Mouse (Mus musculus) C2C12 (cell line): ENCODE measurements around the gene Rarb. TPM values are rescaled to one million over a fixed set of nuclear protein-coding genes. Genes with fewer than 3 reads are reported as not detected.

Experiments used
- H3K27me3 ChIP-seq: one replicate; pipeline ENCODE4 v1.6.1; 2011; ENCODE audit not compliant: control insufficient read depth, insufficient read depth, insufficient read length
- H3K36me3 ChIP-seq: one replicate; pipeline ENCODE4 v1.6.1; 2011; ENCODE audit not compliant: control insufficient read depth, insufficient read depth
- H3K4me3 ChIP-seq: one replicate; pipeline ENCODE4 v1.5.1; 2011; ENCODE audit warnings: mild to moderate bottlenecking, control low read depth; ENCODE audit not compliant: poor library complexity, insufficient read depth, severe bottlenecking
- H3K79me2 ChIP-seq: one replicate; pipeline ENCODE4 v1.6.1; 2011; ENCODE audit not compliant: control insufficient read depth, insufficient read depth
- H3K79me3 ChIP-seq: one replicate; pipeline ENCODE4 v1.6.1; 2011; ENCODE audit warnings: low read depth, control low read depth
- H3ac ChIP-seq: one replicate; pipeline ENCODE3; 2011; ENCODE audit warnings: low read depth; ENCODE audit not compliant: control insufficient read depth, insufficient read length
- CEBPB ChIP-seq: IDR thresholded peaks from one replicate; pipeline ENCODE4 v1.6.1; 2011; ENCODE audit warnings: low read depth, mild to moderate bottlenecking, control low read depth, moderate library complexity
- CTCF ChIP-seq: IDR thresholded peaks from one replicate; pipeline ENCODE4 v1.5.1; 2011; ENCODE audit not compliant: control insufficient read depth, insufficient read depth, insufficient read length
- FOSL1 ChIP-seq: IDR thresholded peaks from one replicate; pipeline ENCODE4 v1.8.0; 2011; ENCODE audit warnings: mild to moderate bottlenecking, low read length; ENCODE audit not compliant: poor library complexity, insufficient read depth, severe bottlenecking
- MAX ChIP-seq: IDR thresholded peaks from one replicate; pipeline ENCODE4 v1.6.1; 2011; ENCODE audit warnings: mild to moderate bottlenecking, control low read depth
- MYOD1 ChIP-seq: IDR thresholded peaks from one replicate; pipeline ENCODE4 v1.6.1; 2011; ENCODE audit warnings: low read depth; ENCODE audit not compliant: control insufficient read depth, insufficient read length
- MYOG ChIP-seq: IDR thresholded peaks from one replicate; pipeline ENCODE4 v1.6.1; 2011; ENCODE audit not compliant: control insufficient read depth, insufficient read length; ENCODE audit errors: extremely low read depth
- USF1 ChIP-seq: IDR thresholded peaks from one replicate; pipeline ENCODE4 v1.6.1; 2011; ENCODE audit warnings: low read depth, mild to moderate bottlenecking, control low read depth, moderate library complexity
- polyA plus RNA-seq: library from polyadenylated mRNA; unstranded; fragments of >200 nt; fragmentation: generic; extraction: Trizol; gene quantifications from one replicate; pipeline ENCODE4 v1.2.1, GENCODE M21; 2012; ENCODE audit warnings: missing spikeins

Rarb gene
- polyA plus RNA-seq, 1 experiment = 0.06 TPM

DNA sequence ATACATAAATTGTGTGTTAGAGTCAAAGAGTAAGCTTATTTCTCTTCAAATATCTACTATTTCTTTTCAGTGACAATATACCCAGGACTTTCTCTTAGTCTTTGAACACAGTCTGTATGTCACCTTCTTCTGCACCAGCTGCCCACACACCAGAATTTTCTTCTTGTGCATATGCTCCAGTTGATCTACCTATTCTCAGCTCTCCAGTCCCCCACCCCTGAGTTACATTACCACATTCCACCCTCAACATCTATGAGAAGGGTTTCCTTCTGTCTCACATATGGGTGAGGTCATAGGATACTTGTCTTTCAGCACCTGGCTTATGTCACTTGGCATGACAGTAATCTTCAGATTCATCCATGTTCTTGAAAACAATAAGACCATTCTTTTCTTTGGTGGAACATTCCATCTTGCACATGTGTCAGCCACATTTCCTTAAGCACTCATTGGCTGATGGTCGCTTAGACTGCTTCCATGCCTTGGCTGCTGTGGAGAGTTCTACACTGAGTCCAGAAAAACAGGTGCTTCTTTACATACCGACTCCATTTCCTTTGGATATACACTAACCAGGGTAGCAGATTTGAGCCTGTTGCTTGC, 71.9 kb downstream of the Rarb start:
- Histone ChIP-seq H3K79me2 (no peaks in the 10 kb centered on the region), H3K79me3 (no peaks in the 10 kb centered on the region), H3ac (no peak overlapping the region), H3K4me3 (no peak overlapping the region), H3K36me3 (no peaks in the 10 kb centered on the region), H3K27me3 (no peaks in the 10 kb centered on the region)
- TF ChIP-seq CEBPB (no peak), USF1 (no peak), MYOD1 (no peak), MYOG (no peak), FOSL1 (no peak), MAX (no peak), CTCF (no peak)

DNA sequence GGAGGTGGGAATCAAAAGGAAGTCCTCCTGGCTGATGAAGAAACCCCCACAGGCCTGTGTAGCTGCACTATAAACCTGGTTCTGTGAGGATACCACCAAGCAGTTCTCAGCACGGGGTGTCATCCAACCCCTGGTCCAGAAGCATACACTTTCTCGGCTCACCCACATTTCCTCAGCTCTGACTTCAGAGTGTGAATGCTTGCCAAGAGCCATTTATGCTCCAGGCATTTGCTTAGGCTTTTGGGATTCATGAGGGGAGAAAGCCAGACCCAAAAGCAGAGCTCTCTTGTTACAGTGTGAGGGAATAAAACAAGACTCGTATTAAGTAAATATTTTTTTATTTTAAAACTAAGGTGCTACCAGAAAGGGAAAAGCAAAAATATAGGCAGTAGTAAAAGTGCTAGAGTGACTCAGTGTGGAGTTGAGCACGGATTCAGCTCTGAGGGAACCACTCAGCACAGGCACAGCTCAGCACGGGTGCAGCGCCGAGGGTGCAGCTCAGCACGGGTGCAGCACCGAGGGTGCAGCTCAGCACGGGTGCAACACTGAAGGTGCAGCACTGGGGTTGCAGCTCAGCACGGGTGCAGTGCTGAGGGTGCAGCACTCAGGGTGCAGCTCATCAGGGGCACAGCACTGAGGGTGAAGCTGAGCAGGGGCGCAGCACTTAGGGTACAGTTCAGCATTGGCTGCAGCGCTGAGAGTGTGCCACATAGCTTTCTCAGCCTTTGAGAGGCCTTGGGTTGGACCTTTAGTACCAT, 77.8 kb downstream of the Rarb start:
- Histone ChIP-seq H3K79me2 (no peaks in the 10 kb centered on the region), H3ac (no peak overlapping the region), H3K4me3 (no peak overlapping the region), H3K79me3 (no peaks in the 10 kb centered on the region), H3K36me3 (no peaks in the 10 kb centered on the region), H3K27me3 (no peaks in the 10 kb centered on the region)
- no peak for TF ChIP-seq CTCF
- no peak for TF ChIP-seq MYOG
- no peak for TF ChIP-seq MAX
- no peak for TF ChIP-seq USF1
- no peak for TF ChIP-seq FOSL1
- TF ChIP-seq MYOD1 = no peak
- no peak for TF ChIP-seq CEBPB

DNA sequence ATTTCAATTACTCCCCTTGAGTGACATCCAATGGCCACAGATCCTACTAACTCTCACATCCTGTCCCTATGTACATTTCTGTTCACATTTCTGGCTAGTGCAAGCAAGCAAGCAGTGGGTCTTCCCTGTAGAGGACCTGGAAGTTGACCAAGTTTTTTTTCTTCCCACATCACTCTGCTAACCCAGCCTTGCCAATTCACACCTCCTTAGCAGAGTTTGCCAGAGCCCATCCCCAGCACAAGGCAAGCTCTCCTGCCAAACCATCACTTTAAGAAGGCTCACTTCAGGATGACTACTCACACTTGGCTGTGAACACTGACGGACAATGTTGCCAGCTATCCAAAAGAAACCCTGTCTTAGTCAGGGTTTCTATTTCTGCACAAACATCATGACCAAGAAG, 80.4 kb downstream of the Rarb start:
- TF ChIP-seq USF1 = no peak
- TF ChIP-seq MAX = no peak
- no peak for TF ChIP-seq MYOD1
- no peak for TF ChIP-seq CTCF

DNA sequence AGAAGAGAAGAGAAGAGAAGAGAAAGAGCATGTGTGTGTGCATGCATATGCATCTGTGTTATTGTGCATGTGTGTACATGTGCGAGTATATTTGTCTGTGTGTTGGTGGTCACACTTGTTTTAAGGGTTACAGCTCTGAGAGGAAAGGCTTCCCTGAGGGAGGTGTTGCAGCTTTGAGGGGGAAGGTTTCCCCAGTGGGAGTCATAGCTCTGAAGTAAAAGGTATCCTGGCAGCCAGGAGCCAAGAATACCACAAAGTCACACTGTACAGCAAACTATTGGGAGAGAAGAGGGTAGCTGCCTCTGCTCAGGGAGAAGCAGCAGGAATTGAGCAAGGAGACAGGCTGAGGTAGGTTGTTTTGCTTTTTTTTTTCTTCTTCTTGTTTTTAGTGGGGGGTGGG, 81.2 kb downstream of the Rarb start:
- no peak overlapping the region for H3K4me3 ChIP-seq
- no peaks in the 10 kb centered on the region for H3K36me3 ChIP-seq

More for the DNA sequence above, 80.4 kb downstream of the Rarb start:
- H3K27me3 ChIP-seq = no peaks in the 10 kb centered on the region
- no peaks in the 10 kb centered on the region for H3K36me3 ChIP-seq
- H3ac ChIP-seq = no peak overlapping the region
- H3K79me2 ChIP-seq = no peaks in the 10 kb centered on the region
- H3K4me3 ChIP-seq = no peak overlapping the region
- H3K79me3 ChIP-seq = no peaks in the 10 kb centered on the region

DNA sequence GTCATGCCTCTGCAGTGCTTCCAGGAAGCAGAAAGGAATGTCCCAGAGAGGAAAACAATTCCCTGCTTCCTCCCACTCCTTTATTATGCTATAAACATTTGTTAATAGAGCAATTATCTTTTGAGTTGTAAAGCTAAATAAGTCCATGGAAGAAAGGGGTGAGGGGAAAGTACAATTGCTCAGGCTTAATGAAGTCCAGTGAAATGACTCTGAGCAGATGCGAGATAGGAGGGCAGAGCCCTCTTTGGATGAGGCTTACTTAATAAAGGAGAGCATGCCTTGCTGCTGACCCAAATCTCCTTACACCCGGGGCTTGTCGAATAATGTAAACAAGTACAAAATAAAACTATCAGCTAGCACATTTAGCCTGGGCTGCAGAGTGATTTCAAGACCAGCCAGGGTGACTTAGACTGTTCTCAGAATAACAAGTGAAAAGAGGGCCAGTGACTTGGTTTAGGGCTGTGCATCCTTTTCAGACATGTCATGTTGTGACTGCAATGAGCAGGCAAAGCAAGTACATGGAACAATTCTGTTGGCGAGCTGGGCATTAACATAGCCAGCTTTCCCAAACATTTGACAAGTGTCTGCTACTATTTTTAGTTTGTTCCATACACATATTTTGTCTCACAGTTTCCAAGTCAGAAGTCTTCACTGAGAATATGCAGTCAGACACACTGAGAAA, 83.5 kb downstream of the Rarb start:
- H3K36me3 ChIP-seq = no peaks in the 10 kb centered on the region
- TF ChIP-seq CTCF (no peak), FOSL1 (no peak), MYOG (no peak), MAX (no peak), MYOD1 (no peak), USF1 (no peak), CEBPB (no peak)
- H3K79me2 ChIP-seq = no peaks in the 10 kb centered on the region
- H3ac ChIP-seq = no peak overlapping the region
- H3K27me3 ChIP-seq = no peaks in the 10 kb centered on the region
- no peaks in the 10 kb centered on the region for H3K79me3 ChIP-seq
- no peak overlapping the region for H3K4me3 ChIP-seq

More for the DNA sequence above, 81.2 kb downstream of the Rarb start:
- no peaks in the 10 kb centered on the region for H3K79me3 ChIP-seq
- H3K27me3 ChIP-seq = no peaks in the 10 kb centered on the region
- no peaks in the 10 kb centered on the region for H3K79me2 ChIP-seq
- TF ChIP-seq CTCF (no peak), MYOG (no peak), CEBPB (no peak), USF1 (no peak), FOSL1 (no peak), MYOD1 (no peak), MAX (no peak)
- H3ac ChIP-seq = no peak overlapping the region
